Mouse (Mus musculus) v-Abl transformed pro-B cells (cell line): ENCODE results near the gene Tenm4.

Source experiments
- in situ Hi-C, 2 experiments: fragments of 400-800 bp; cut with MboI; formaldehyde crosslinking; loops; one replicate each; pipeline ENCODE4 v1.15.1; 2025; ENCODE audit not compliant: unreplicated experiment in 2 of 2

Tenm4 gene

DNA sequence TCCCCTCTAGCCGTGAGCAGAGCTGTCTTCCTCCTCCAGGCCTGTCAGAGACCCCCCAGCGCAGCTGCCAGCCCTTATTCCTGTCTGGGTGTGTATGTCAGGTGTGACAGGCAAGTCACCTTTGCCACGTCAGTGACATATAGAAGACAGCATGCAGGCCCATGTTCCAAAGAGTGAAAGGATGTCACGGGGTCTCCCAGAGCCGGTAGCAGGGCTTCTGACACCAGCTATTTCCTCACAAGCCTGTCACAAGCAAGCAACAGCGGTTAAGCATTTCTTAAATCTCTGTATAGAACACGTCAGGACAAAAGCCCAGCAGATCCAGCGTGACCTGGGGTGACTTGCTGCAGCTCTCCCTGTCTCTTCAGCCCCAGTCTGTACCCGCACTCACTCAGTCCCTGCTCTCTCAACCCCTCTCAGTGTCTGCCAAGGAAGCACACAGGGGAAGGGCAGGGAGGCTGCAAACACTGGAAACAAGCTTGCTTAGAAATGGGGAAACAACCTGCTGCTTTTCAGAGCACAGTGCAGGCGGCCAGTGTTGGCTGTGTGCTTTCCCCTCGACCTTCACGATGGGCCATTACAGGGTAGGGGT lies 276.9 kb downstream of the Tenm4 start:
- in situ Hi-C loops = no loop called here

DNA sequence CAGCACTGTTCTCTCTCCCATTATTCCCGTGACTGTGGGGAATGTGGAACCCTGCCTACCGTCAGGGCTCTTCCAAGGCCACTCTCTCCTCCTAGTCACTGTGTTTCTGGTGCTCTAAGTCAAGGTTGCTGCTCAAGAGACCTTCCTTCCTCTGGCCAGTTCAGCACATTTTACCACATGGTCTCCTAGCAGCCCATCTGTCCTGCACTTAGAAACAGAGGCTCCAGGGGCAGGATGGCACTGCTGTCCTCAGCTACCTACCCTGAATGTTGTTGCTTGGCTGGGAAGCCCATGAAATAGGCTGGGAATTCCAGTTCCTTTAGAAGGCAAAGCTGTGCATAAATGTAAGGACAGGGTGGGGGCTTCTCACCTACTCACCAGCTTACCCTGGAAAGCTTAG lies 284.9 kb downstream of the Tenm4 start:
- in situ Hi-C loops = loop anchor here in 1 of 2 experiments (10.0 kb wide), 1 partner anchor 241 kb away; no protein-coding TSS in a partner anchor

DNA sequence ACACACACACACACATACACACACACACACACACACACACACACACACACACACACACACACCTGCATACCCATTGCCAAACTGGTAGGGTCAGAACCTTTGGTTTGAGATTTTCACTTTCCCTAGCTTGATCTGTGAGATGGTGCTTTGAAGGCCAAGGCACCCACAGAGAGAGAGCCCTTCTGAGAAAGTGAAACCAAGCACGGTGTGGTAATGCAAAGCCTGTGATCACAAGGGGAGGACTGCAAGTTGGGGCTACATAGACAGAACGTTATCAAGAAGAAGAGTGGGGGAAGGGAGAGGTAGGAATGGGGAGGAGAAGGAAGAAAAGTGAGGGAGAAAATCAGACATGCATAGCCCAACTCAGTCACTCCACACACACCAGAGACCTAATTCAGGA lies 285.6 kb downstream of the Tenm4 start:
- in situ Hi-C loops = loop anchor here in 1 of 2 experiments (10.0 kb wide), 1 partner anchor 242 kb away; no protein-coding TSS in a partner anchor

DNA sequence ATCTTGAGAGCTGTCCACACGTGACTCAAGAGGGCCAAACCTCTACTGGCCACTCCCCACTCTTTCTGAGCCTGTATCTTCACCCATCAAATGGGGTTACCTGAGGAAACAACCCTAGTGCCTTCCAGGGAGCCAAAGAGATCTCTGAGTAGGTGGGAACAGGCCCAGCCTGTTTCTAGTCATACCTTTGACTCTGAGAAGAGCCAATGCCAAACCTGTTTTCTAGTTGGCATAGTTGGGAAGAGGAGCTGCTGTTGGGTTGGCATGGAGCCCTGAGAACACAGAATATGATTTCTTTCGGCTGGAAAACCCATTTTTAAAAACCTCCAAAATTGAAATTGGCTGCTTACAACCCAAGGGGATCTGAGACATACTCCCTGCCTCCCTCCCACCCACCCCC lies 286.8 kb downstream of the Tenm4 start:
- in situ Hi-C loops = loop anchor here in 1 of 2 experiments (10.0 kb wide), 1 partner anchor 243 kb away; no protein-coding TSS in a partner anchor

DNA sequence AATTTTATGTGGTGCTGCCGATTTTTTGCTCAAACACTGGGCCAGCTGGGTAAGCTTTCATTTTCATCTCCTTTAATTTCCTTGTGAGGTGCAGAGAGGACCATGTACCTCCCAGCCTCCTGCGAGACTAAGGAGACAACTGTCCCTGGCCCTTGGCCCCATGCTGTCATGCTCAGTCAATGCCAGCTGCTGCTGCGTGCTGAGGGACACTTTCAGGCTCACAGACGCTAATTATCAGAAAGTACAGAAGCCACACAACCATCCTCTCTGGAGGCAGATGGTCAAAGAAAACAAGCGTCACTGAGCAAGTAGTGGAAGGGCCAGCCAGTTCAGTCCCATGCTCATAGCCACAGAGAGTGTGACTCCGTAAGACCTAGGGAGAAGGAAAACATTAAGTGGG lies 287.9 kb downstream of the Tenm4 start:
- in situ Hi-C loops = loop anchor here in 1 of 2 experiments (10.0 kb wide), 1 partner anchor 244 kb away; no protein-coding TSS in a partner anchor

DNA sequence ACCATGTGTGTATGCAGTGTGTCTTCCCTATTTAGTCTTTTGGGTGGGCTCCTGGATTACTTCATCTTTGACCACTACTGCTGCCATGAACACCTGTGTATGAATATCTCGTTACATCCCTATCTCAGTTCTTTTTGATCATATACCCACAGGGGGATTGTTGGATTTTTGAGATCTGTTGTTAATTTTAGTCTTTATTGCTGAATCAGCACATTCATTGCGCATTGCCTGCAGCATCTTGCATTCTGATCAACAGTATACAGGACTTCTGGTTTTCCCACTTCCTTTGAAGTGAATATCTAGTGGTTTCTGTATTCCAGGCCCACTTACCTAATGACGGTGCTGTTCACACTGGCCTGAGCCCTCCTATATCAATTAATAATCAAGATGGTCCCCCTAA lies 295.7 kb downstream of the Tenm4 start:
- in situ Hi-C loops = no loop called here

DNA sequence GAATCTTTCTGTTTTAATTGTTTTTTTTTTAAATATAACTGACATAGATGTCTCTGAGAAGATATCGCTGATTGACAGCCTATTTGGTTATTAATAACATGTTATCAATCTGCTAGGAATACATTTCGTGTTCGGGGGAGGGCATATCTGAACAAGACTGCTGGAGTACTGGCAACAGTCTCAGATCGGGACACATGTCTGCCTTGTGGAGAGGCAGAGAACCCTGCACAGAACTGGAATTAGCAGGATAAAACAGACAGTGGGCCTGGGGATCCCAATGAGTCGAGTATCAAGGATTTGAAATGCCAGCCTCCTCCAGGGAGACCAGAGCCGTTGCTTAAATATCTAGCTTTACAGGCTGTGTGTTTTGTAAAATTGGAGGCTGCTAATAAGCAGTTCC lies 299.8 kb downstream of the Tenm4 start:
- in situ Hi-C loops = no loop called here

DNA sequence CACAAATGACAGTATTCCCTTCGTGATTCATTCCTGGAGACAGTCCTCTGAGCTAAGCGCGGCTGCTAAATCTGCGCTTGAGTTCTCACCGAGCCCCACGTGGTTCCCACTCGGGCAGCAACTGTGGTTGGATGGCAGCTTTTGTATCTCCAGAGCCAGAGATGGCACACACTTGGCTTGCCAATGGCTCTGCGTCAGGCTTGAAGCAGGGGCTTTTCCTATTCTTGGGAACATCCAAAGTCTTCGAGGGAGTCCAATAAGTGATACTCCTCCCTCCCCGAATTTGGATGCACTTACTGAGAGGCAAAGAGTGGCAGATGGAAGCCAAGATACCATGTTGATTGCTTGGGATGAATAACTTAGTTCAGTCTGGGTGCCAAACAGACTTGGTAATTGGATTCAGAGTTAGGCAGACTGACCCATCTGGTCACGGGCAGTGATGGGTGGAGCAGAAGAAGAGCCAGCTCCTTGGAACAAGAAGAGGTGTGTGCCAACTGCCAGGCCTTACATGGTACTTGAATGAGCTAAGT lies 303.6 kb downstream of the Tenm4 start:
- in situ Hi-C loops = no loop called here

DNA sequence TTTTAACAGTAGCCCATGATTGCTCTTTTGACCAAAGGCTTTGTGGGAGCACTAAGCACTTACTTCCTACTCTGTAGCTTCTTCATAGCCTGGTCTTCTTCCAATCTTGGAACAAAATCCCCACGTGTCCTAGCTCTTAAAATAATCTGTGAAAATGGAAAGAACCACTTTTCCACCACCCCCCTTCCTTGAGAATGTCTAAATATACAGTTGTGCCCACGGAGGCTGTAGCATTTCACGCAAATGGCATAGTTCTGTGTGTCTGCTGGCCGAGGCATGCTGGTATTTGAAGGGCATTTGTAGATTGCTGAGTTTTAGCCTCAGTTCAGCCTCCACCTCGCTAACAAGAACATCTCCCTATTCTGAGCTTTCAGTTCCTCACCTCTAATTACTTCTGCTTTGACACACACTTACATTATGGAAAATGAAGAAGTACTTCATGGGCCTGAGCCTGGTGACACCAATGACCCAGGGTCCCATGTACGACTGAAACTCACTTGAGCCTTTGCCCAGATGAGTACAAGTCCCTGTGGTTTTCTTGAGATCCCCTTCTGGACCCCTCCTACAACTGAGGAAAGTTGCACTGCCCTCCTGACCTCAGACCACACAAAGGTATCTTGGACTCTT lies 306.1 kb downstream of the Tenm4 start:
- in situ Hi-C loops = no loop called here

DNA sequence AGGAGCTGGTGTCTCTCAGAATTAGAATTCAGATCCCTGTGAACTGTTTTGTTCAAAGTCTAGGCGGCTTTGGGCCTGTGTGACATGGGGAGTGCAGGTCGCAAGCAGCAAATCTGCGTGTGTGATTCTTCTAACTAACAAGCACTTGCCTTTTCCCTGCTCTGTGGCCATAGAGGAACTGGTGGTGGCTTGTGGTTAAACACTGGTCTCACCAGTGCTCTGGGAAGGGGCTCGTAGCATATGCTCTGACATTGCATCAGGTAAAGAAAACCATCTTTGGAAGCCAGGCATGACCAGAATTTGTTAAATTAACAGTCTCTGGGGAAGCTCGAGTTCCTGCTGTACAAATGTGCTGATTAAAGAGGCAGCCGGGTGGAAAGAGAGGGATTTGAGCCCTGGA lies 308.1 kb downstream of the Tenm4 start:
- in situ Hi-C loops = no loop called here

DNA sequence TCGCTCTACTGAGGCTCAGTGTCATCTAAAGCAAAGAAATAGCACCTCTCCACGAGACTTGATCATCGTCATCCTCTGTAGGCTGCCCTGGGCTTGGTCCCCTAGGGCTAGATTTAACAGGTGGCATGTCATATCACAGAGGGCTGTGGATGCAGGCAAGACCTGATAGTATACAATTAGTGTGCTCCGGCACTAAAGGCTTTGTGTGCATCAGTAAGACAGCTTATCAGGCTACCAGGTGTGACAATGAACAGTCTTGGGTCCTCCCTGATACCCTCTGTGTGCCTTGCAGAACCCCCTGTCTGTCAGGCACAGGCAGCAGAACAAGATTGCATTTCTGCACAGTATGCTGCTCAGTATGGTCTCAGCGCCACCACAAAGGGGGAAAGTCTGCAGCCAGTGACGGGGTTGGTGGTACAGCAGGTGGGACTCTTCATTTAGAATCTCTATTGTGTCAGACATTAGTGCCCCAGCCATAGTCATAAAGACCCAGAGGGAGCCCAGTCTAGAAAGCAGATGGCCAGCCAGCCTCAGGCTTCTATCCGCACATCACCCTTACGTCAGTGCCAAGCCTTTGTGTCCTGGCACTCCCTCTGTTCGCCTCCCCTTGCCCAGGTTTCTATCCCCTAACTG lies 309.4 kb downstream of the Tenm4 start:
- in situ Hi-C loops = no loop called here

DNA sequence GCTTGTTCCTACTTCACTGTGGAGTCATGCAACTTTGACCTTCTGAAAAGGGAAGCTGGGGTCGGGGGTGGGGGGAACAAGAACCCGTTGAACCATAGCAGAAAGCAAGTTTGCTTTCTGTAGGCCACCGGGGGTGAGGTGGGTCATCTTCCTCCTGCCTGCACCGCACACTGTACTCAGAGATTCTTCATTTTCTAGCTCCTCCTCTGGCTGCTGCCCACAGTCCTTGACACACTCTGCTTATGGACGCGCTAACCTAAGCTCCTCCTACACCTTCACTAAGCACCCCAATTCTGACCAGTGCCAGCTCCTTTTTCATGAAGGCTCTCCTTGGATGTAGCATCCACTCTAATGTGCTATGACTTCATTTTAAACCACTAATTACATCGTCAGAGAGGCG lies 311.9 kb downstream of the Tenm4 start:
- in situ Hi-C loops = no loop called here

DNA sequence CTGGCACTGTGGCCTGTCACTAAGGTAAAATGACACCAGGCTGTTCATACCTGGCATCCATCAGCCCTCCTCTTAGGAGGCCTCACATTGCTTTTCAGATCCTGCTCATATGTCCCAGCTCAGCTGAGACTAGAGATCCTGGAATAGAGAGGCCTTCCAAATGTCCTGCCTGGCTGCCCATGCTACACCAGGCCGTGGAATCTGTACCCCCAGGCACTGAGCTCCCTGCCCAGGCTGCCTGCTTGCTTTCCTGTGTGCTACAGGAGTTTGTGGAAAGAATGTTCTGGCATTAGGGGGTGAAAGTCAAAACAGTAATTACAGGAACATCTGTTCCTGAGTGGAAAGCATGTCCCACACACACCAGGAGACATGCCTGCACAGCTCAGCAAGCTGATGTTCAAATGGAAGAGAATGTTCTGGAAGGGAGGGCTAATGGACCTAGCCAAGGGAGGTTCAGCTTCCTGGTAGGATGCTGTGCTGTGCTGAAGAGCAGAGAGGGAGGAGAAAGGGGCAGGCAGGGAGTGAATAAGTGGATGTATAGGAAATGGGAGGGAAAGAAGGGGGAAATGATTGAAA lies 313.0 kb downstream of the Tenm4 start:
- in situ Hi-C loops = no loop called here

DNA sequence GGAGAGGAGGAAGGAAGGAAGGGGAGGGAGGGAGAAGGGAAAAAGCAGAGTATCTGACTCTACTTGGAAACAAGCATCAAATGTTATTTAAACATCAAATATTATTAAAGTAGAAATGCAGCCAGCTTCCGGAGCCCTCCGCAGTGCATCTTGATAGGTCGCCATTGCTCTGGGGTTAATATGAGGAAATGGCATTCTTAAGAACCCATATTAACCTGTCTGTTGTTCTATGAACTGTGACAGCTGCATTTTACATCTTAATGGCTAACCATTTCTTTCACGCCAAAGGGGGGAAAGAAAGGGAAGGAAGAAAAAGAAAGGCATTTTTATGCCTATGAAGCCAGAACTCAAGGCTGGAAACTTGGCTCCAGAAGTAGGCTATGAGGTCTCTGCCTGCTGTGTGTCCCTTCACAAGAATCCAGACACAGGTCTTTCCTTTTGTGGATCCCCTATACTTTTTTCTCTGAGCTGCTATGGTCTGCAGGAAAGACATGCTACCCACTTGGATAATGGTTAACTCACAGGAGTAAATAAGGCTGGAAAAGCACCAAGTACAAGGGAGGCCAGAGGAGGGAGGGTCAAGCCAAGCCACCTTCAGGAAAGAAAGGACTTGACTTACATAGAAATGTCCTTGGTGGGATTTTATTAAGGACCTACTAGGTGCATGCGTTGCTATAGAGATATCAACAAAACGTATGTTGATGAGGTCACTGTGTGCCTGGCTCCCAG lies 318.5 kb downstream of the Tenm4 start:
- in situ Hi-C loops = no loop called here

DNA sequence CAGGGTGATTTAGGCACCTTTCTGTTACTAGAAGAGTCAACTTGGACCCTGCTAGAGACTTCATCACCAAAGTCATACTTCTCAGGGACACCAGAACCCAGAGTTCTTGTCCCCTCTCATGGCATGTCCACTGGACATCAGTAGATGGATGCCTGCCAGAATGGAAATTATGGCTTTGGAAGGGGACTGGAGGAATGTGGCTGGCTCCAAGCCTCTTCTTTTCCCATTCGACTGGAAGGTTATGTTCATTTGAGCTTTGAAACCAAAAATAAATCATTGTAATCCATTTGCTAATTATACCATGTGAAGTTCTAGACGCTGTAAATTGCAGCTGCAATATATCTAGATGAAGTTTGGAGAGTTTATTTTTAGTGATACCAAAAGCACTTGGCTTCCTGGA lies 320.9 kb downstream of the Tenm4 start:
- in situ Hi-C loops = no loop called here

DNA sequence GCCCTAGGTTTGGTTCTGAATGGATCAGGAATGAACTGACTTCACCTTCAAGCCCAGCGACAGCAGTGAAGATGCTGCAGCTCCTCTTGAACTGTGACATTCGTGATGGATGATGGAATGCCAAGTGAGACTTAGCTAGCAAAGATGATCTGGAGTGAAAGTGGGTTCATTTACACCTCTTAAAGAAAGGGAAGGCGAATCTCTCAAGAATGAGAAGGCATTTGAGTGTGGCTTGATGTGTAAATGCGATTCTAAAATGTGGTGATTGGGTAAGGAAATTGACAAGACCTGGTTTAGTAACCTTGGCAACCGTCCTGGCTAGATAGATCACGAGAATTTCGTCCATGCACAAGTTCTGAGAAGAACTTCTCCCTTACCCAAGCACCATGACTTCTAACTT lies 321.6 kb downstream of the Tenm4 start:
- in situ Hi-C loops = no loop called here

DNA sequence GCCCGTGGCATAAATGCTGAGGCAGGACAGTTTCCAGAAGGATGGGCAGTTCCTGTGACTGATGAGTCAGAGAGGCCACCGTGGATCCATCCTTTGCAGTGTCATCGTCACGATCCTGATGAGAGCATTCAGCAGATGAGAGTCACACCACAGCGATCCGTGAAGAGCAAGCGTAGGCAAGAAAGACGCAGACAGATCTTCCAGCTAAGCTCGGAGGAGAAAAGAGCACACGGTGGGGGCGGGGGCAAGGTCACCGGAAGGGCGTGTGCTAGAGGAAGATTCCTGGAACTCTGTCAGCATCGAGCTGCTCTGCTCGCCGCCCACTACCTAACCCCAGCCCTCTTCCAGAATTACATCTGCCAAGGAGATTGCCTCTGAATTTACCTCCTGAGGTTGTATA lies 323.0 kb downstream of the Tenm4 start:
- in situ Hi-C loops = no loop called here

DNA sequence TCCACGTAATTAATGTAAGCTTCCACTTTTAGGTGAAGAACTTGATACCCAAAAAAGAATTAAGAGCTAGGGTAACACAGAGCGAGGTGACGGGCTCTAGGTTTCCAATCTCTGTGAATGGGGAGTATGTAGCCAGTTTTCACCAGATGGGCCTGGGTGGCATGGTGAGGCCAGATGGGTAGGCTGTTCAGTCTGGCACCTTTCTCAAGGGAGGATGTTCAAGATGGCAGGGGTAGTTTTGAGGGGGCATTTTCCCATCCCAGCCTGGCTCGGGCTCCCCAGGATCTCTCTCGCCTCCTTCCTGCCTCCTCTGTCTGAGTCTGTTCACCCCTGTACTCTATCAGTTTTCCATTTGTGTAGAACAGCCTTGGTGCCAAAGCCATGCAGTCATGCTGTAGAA lies 329.1 kb downstream of the Tenm4 start:
- in situ Hi-C loops = loop anchor here in 1 of 2 experiments (25.0 kb wide), 3 partner anchors 262 to 1013 kb away; no protein-coding TSS in a partner anchor

DNA sequence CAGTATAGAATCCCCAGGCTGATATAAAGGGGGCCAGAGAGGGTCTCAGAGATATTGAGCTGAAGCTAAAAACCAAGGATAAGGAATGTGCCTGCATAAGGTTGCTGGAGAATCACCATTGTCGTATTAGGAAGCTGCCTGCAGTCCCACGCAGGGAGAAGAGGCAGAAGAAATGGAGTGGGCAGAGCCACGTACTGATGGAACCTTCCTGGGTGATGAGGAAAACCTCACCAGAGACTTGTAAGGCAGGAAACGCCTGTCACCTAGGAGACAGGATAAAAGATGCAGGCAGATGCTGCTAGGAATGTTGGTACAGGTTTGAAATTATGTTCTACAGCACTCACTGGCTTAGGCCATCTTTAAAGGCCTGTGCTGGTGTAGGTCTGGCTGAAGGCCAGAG lies 329.8 kb downstream of the Tenm4 start:
- in situ Hi-C loops = loop anchor here in 1 of 2 experiments (25.0 kb wide), 3 partner anchors 262 to 1013 kb away; no protein-coding TSS in a partner anchor

DNA sequence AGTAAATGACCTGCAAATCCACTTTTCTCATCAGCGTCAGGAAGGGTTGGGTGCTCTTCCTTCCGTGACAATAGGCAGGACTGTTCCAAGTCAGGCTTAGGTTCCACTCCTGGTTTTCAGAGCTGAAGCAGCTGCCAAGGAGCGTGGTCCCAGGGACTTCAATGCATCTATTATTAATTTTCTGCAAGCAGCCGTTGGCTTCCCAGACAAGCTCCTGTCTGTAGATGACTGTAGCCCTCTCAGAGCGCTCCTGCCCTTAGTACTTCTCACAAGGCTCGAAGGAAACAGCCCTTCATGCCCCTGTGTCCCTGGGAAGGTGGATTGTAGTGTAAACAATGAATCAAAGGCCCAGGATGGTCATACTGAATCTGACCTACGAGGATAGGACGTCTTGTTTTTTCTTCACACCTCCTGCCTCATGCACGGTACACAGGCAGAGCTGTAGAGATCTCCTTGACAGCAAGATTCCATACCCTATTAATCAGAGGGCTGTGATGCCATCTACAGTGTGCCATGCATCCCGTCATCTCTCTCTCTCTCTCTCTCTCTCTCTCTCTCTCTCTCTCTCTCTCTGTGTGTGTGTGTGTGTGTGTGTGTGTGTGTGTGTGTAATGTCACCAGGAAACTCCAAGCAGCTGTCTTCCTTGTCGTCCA lies 331.4 kb downstream of the Tenm4 start:
- in situ Hi-C loops = loop anchor here in 1 of 2 experiments (25.0 kb wide), 3 partner anchors 260 to 1015 kb away; no protein-coding TSS in a partner anchor
